Mouse (Mus musculus): ENCODE measurements around the gene Crb3.

DNA sequence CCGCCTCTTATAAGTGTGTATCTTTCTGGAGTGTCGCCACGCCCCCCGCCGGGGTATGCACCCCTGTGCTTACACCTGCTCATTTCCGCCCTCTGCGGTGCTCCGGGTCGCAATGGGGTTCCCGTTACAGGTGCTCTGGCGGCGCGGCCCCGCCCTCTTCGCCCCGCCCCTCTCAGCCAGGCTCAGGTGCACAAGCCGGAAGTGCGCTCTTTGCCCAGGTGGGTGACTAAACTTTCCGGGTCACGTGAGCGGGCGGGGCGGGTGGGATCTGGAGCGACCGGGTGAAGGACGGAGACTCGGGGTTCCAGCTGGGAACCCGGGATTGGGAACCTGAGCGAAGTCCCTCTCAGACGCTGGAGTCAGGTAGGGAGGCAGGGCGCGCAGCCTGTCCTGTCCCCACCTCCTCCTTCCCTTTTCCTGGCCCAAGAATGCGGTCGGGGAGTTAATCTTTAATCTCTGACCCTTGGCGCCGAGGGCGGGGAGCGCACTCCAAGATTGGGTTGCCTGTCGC, 3.2 kb downstream of the Crb3 start:
- no peak for TF ChIP-seq CTCF (IDR thresholded peaks at IDR 0.05; ENCODE audit: low read depth)
- TF ChIP-seq EP300 (IDR thresholded peaks at IDR 0.05; ENCODE audit: low read depth), result no peak

Data from liver, postnatal 0 days (tissue).